Mouse (Mus musculus) forebrain, embryonic 10.5 days (tissue): ENCODE data around the gene Sgcb. TPM values are rescaled to one million over a fixed set of nuclear protein-coding genes. Genes with fewer than 3 reads are reported as not detected.
A peak's percentile ranks its signal among the peaks of the same experiment; 100 is the strongest.

Experiments
- DNase-seq: peaks from one replicate; pipeline ENCODE4 v3.0.0-alpha.2; 2017; ENCODE audit warnings: low spot score; ENCODE audit errors: extremely low spot score
- H3K27ac ChIP-seq: fragments of 300-500 bp; sonication (generic); 2 replicates; pipeline ENCODE4 v1.5.1; 2016; ENCODE audit warnings: mild to moderate bottlenecking
- H3K27me3 ChIP-seq: fragments of 300-500 bp; sonication (generic); 2 replicates; pipeline ENCODE4 v1.6.1; 2016; ENCODE audit warnings: mild to moderate bottlenecking; ENCODE audit not compliant: poor library complexity, severe bottlenecking
- H3K36me3 ChIP-seq: fragments of 300-500 bp; sonication (generic); replicated peaks from 2 replicates; pipeline ENCODE4 v1.6.1; 2016; ENCODE audit warnings: mild to moderate bottlenecking, moderate library complexity
- H3K4me1 ChIP-seq: fragments of 300-500 bp; sonication (generic); 2 replicates; pipeline ENCODE4 v1.6.1; 2016
- H3K4me3 ChIP-seq: fragments of 300-500 bp; sonication (generic); 2 replicates; pipeline ENCODE4 v1.5.1; 2016; ENCODE audit warnings: mild to moderate bottlenecking, moderate library complexity
- H3K9me3 ChIP-seq: fragments of 300-500 bp; sonication (generic); 2 replicates; pipeline ENCODE4 v1.6.1; 2016; ENCODE audit warnings: mild to moderate bottlenecking, moderate library complexity
- WGBS: fragments of 180-500 bp; shearing (Covaris S2); methylation state at CpG from one replicate; pipeline ENCODE4 v1.1.7; 2016; 5-methylcytosine and 5-hydroxymethylcytosine counted together
- polyA plus RNA-seq: library from polyadenylated mRNA; unstranded; fragments of >200 nt; fragmentation: Nextera tagmentation; extraction: Ambion mirVana; gene quantifications from 2 replicates; pipeline ENCODE4 v1.2.1, GENCODE M21; 2016

Sgcb gene
- 19.7 and 20.4 TPM in 2 replicates for polyA plus RNA-seq

DNA sequence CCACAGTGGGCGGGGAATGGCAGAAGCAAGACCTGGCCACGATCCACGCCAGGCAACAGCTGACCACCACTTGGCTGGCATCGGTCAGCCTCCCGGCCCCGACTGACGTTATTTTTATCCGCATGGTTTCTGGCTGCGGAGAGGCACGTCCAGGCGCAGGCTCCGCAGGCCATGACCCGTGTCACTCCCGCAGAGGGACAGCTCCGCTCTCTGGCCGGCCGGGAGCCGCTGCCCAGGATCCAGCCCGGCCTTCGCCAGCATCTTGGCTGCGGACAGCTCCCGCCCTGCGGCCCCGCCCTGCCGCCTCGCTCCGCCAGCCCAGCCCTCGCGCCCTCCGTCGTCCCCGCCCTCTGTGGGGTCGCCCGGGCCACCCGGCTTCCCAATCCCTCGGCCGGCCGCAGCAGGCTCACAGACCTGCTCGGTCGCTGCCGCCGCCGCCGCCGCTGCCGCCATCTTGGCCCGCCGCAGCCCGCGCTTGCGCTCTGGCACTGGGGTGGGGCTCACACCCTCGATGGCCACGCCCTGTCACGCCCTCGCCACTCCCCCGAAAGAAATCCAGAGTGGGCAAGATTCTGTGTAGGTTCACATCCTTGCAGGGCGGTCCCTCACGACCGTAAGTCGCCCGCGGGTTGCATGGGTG is at the start of gene Sgcb:
Gene Sgcb, minus strand, starts transcription at position 530 of the 640 bp plus-strand sequence.
- Histone ChIP-seq H3K36me3 (peaks cover 5% of the 10 kb centered on the region), H3K4me1 (peaks cover 48% of the 10 kb centered on the region), H3K9me3 (no peaks in the 10 kb centered on the region), H3K4me3 (peak within 1 kb of the TSS; percentile 77), H3K27ac (peak within 1 kb of the TSS; percentile 88), H3K27me3 (peaks cover 65% of the 10 kb centered on the region)
- DNase-seq: peak; percentile 85
- under 1% methylated on average over 61 of the region's 62 CpGs for WGBS

GRCm38 (mm10) chr5:73694254-73695015 is 46.8 kb upstream of the Sgcb start:
- WGBS: 72% methylated on average over 4 of the region's 4 CpGs
- Histone ChIP-seq H3K4me1 (peaks cover 16% of the 10 kb centered on the region), H3K36me3 (no peaks in the 10 kb centered on the region), H3K4me3 (no peak overlapping the region), H3K27me3 (no peaks in the 10 kb centered on the region), H3K27ac (no peak overlapping the region; the same call in 1 of the 2 replicates), H3K9me3 (no peaks in the 10 kb centered on the region)
- no peak for DNase-seq

- no peaks in the 10 kb centered on the region for H3K27me3 ChIP-seq
- WGBS: 84% methylated on average over 1 of the region's 1 CpGs
- no peak for DNase-seq
Observed at GRCm38 (mm10) chr5:73693778-73694177, 46.2 kb upstream of the Sgcb start.

GRCm38 (mm10) chr5:73691723-73692520 is 44.3 kb upstream of the Sgcb start:
- no peaks in the 10 kb centered on the region for H3K36me3 ChIP-seq
- WGBS: 33% methylated on average over 15 of the region's 15 CpGs
- peaks cover 21% of the 10 kb centered on the region for H3K4me1 ChIP-seq
- no peak overlapping the region for H3K4me3 ChIP-seq
- 0 out of 2 replicates have a peak overlapping the region, but pooled peaks have one; percentile 20 for H3K27ac ChIP-seq
- no peak for DNase-seq
- no peaks in the 10 kb centered on the region for H3K27me3 ChIP-seq
- no peaks in the 10 kb centered on the region for H3K9me3 ChIP-seq

More at GRCm38 (mm10) chr5:73693778-73694177, 46.2 kb upstream of the Sgcb start:
- Histone ChIP-seq H3K4me3 (no peak overlapping the region), H3K27ac (no peak overlapping the region), H3K9me3 (no peaks in the 10 kb centered on the region), H3K4me1 (peaks cover 16% of the 10 kb centered on the region), H3K36me3 (no peaks in the 10 kb centered on the region)

DNA sequence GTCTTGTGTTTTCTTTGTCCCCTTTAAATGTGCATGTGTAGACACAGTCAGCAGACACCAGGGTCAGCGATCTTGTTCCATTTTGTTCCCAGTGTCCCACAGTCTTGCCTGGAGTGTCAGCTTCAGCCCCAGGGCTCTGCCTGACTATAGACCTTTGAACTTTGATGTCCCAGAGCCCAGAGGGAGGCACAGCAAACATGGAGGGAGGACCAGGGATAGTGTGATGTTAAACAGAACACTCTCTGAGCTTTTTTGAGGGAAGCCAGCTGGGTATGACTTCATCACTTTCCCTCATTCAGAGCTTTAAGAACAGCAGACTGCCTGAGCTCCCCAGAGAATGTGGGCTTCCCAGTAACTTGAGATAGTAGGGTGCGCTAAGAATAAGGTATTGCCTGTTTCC is 42.6 kb upstream of the Sgcb start:
- WGBS: 65% methylated on average over 2 of the region's 2 CpGs
- Histone ChIP-seq H3K27ac (no peak overlapping the region), H3K4me3 (no peak overlapping the region), H3K36me3 (no peaks in the 10 kb centered on the region), H3K27me3 (no peaks in the 10 kb centered on the region), H3K4me1 (peaks cover 21% of the 10 kb centered on the region), H3K9me3 (no peaks in the 10 kb centered on the region)
- DNase-seq: no peak

DNA sequence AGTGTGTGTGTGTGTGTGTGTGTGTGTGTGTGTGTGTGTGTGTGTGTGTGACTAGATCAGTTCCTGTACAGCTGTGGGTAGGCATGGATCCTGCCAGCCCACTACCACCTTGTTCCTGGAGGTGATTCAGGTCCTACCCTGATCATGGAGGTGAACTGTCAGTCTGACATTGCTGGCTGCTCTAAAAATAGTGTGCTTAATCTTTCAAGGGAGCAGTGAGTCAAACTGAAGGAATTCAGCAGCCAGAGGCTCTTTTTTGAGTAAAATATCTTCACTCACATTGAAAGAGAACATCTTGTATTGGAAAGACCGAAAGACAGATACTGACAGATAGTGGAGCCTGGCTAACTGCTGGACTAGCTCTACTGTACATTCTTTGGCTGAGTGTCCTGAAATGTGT is 41.0 kb upstream of the Sgcb start:
- Histone ChIP-seq H3K27me3 (no peaks in the 10 kb centered on the region), H3K9me3 (no peaks in the 10 kb centered on the region), H3K36me3 (no peaks in the 10 kb centered on the region), H3K27ac (no peak overlapping the region), H3K4me1 (peaks cover 21% of the 10 kb centered on the region), H3K4me3 (no peak overlapping the region)
- WGBS: 91% methylated on average over 1 of the region's 1 CpGs
- DNase-seq: no peak

DNA sequence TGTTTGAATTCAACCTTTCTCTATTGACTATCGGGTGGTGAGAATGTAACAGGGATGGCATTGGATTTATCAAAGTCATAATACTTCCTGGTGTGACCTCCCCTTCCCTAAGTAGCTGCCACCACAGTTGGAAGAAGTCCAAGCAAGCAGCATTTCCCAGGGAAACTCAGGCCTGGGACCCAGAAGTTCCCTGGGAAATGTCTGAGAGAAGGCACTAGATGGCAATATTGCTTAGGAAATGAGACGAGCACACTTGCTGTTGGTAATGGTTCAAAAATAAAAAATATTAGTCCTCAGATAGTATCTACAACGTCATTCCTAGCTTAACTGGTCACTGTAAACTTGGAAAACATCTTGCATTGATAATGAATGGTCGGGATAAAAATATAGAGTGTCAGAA is 38.6 kb upstream of the Sgcb start:
- no peak overlapping the region for H3K27ac ChIP-seq
- no peak for DNase-seq
- H3K9me3 ChIP-seq: no peaks in the 10 kb centered on the region
- 43% methylated on average over 4 of the region's 4 CpGs for WGBS
- peaks cover 14% of the 10 kb centered on the region for H3K4me1 ChIP-seq
- no peaks in the 10 kb centered on the region for H3K36me3 ChIP-seq
- H3K27me3 ChIP-seq: no peaks in the 10 kb centered on the region
- H3K4me3 ChIP-seq: no peak overlapping the region

GRCm38 (mm10) chr5:73683706-73684409 is 36.3 kb upstream of the Sgcb start:
- H3K36me3 ChIP-seq: no peaks in the 10 kb centered on the region
- no peaks in the 10 kb centered on the region for H3K9me3 ChIP-seq
- H3K4me1 ChIP-seq: 0 out of 2 replicates have a peak, but pooled peaks cover 9% of the 10 kb centered on the region
- H3K27me3 ChIP-seq: no peaks in the 10 kb centered on the region
- no peak for DNase-seq
- no peak overlapping the region for H3K27ac ChIP-seq
- 65% methylated on average over 9 of the region's 9 CpGs for WGBS
- no peak overlapping the region for H3K4me3 ChIP-seq

GRCm38 (mm10) chr5:73683221-73683620 is 35.6 kb upstream of the Sgcb start:
- H3K4me1 ChIP-seq: 0 out of 2 replicates have a peak, but pooled peaks cover 9% of the 10 kb centered on the region
- H3K4me3 ChIP-seq: no peak overlapping the region
- no peaks in the 10 kb centered on the region for H3K27me3 ChIP-seq
- H3K27ac ChIP-seq: no peak overlapping the region
- 86% methylated on average over 6 of the region's 6 CpGs for whole genome bisulfite sequencing
- H3K9me3 ChIP-seq: no peaks in the 10 kb centered on the region
- no peaks in the 10 kb centered on the region for H3K36me3 ChIP-seq
- DNase-seq: no peak

GRCm38 (mm10) chr5:73676626-73677025 is 29.0 kb upstream of the Sgcb start:
- Histone ChIP-seq H3K9me3 (no peaks in the 10 kb centered on the region), H3K27me3 (no peaks in the 10 kb centered on the region), H3K4me1 (0 out of 2 replicates have a peak, but pooled peaks cover 4% of the 10 kb centered on the region), H3K36me3 (no peaks in the 10 kb centered on the region), H3K4me3 (no peak overlapping the region), H3K27ac (no peak overlapping the region)
- no peak for DNase-seq
- 74% methylated on average over 13 of the region's 13 CpGs for WGBS

- 84% methylated on average over 3 of the region's 3 CpGs for WGBS
Observed at GRCm38 (mm10) chr5:73675604-73676003, 28.0 kb upstream of the Sgcb start.

GRCm38 (mm10) chr5:73669386-73669785 is 21.8 kb upstream of the Sgcb start:
- Histone ChIP-seq H3K4me1 (peaks cover 4% of the 10 kb centered on the region; the same call in 1 of the 2 replicates), H3K9me3 (no peaks in the 10 kb centered on the region), H3K27ac (no peak overlapping the region), H3K27me3 (peaks cover 13% of the 10 kb centered on the region), H3K36me3 (no peaks in the 10 kb centered on the region), H3K4me3 (peak overlapping the region; percentile 26)
- DNase-seq: no peak
- 51% methylated on average over 26 of the region's 26 CpGs for whole genome bisulfite sequencing

More at GRCm38 (mm10) chr5:73675604-73676003, 28.0 kb upstream of the Sgcb start:
- Histone ChIP-seq H3K27ac (no peak overlapping the region), H3K9me3 (no peaks in the 10 kb centered on the region), H3K4me3 (no peak overlapping the region), H3K4me1 (no peaks in the 10 kb centered on the region), H3K27me3 (no peaks in the 10 kb centered on the region), H3K36me3 (no peaks in the 10 kb centered on the region)
- no peak for DNase-seq
